Mouse (Mus musculus) limb, embryonic 11.5 days (tissue): ENCODE data around the gene Thbd. TPM values are rescaled to one million over a fixed set of nuclear protein-coding genes. Genes with fewer than 3 reads are reported as not detected.
A peak's percentile ranks its signal among the peaks of the same experiment; 100 is the strongest.

Source experiments
- ATAC-seq: fragments of 200-750 bp; cut with Nextera tagmentation; 2 replicates; pipeline ENCODE4 v1.8.0; 2017; ENCODE audit warnings: low read depth; ENCODE audit not compliant: insufficient number of reproducible peaks, low FRiP score, low TSS enrichment
- DNase-seq: peaks from one replicate; pipeline ENCODE4 v3.0.0-alpha.2; 2015; ENCODE audit warnings: low spot score
- H3K27ac ChIP-seq: fragments of 300-500 bp; sonication (generic); replicated peaks from 2 replicates; pipeline ENCODE4 v1.5.1; 2014; ENCODE audit warnings: low read depth, mild to moderate bottlenecking, low read length
- H3K27me3 ChIP-seq: fragments of 300-500 bp; sonication (generic); 2 replicates; pipeline ENCODE4 v1.6.1; 2014; ENCODE audit warnings: mild to moderate bottlenecking, low read length, mixed read lengths; ENCODE audit not compliant: control insufficient read depth, insufficient read depth
- H3K36me3 ChIP-seq: fragments of 300-500 bp; sonication (generic); 2 replicates; pipeline ENCODE4 v1.6.1; 2014; ENCODE audit warnings: mild to moderate bottlenecking, low read length, moderate library complexity, mixed read lengths; ENCODE audit not compliant: control insufficient read depth, insufficient read depth
- H3K4me1 ChIP-seq: fragments of 300-500 bp; sonication (generic); 2 replicates; pipeline ENCODE4 v1.6.1; 2014; ENCODE audit warnings: low read length, mixed read lengths; ENCODE audit not compliant: control insufficient read depth, insufficient read depth
- H3K4me2 ChIP-seq: fragments of 300-500 bp; sonication (generic); 2 replicates; pipeline ENCODE4 v1.6.1; 2014; ENCODE audit warnings: low read depth, mild to moderate bottlenecking, moderate library complexity; ENCODE audit not compliant: severe bottlenecking
- H3K4me3 ChIP-seq: fragments of 300-500 bp; sonication (generic); 2 replicates; pipeline ENCODE4 v1.5.1; 2014; ENCODE audit warnings: low read depth, low read length
- H3K9ac ChIP-seq: fragments of 300-500 bp; sonication (generic); 2 replicates; pipeline ENCODE4 v1.6.1; 2014; ENCODE audit warnings: mild to moderate bottlenecking, low read length
- H3K9me3 ChIP-seq: fragments of 300-500 bp; sonication (generic); 2 replicates; pipeline ENCODE4 v1.6.1; 2016; ENCODE audit warnings: low read length; ENCODE audit not compliant: control insufficient read depth
- whole genome bisulfite sequencing: fragments of 180-500 bp; shearing (Covaris S2); extraction: QIAGEN DNeasy Blood & Tissue Kit; methylation state at CpG from one replicate; pipeline ENCODE4 v1.1.7; 2014; 5-methylcytosine and 5-hydroxymethylcytosine counted together
- polyA plus RNA-seq: library from polyadenylated mRNA; unstranded; fragments of >200 nt; fragmentation: Nextera tagmentation; extraction: Ambion mirVana; gene quantifications from 2 replicates; pipeline ENCODE4 v1.2.1, GENCODE M21; 2014

Thbd gene
- polyA plus RNA-seq, 1 experiment from 2014 or later: 3.7 TPM

- Histone ChIP-seq H3K27ac (no peak overlapping the region), H3K4me1 (no peaks in the 10 kb centered on the region), H3K9me3 (no peaks in the 10 kb centered on the region), H3K36me3 (no peaks in the 10 kb centered on the region), H3K4me3 (no peak overlapping the region), H3K27me3 (no peaks in the 10 kb centered on the region), H3K9ac (no peak overlapping the region), H3K4me2 (no peak overlapping the region)
- ATAC-seq (no peak), DNase-seq (no peak)
- 72% methylated on average over 6 of the region's 6 CpGs for WGBS
Observed at GRCm38 (mm10) chr2:148387652-148388581, 20.1 kb downstream of the Thbd start.

GRCm38 (mm10) chr2:148386927-148387326 is 21.1 kb downstream of the Thbd start:
- ATAC-seq (no peak), DNase-seq (no peak)
- 90% methylated on average over 2 of the region's 2 CpGs for WGBS
- no peaks in the 10 kb centered on the region for H3K9me3 ChIP-seq
- no peak overlapping the region for H3K4me2 ChIP-seq
- H3K36me3 ChIP-seq: no peaks in the 10 kb centered on the region
- H3K4me1 ChIP-seq: no peaks in the 10 kb centered on the region
- no peak overlapping the region for H3K27ac ChIP-seq
- H3K9ac ChIP-seq: no peak overlapping the region
- no peaks in the 10 kb centered on the region for H3K27me3 ChIP-seq
- H3K4me3 ChIP-seq: no peak overlapping the region

- 60% methylated on average over 3 of the region's 3 CpGs for WGBS
- no peaks in the 10 kb centered on the region for H3K27me3 ChIP-seq
- H3K27ac ChIP-seq: no peak overlapping the region
- H3K4me2 ChIP-seq: no peak overlapping the region
- no peaks in the 10 kb centered on the region for H3K4me1 ChIP-seq
- H3K9me3 ChIP-seq: no peaks in the 10 kb centered on the region
- no peak overlapping the region for H3K9ac ChIP-seq
- H3K4me3 ChIP-seq: no peak overlapping the region
- no peak for DNase-seq
- H3K36me3 ChIP-seq: no peaks in the 10 kb centered on the region
- no peak for ATAC-seq
Observed at GRCm38 (mm10) chr2:148386476-148386875, 21.5 kb downstream of the Thbd start.

GRCm38 (mm10) chr2:148381076-148381475 is 26.9 kb downstream of the Thbd start:
- Histone ChIP-seq H3K9me3 (no peaks in the 10 kb centered on the region), H3K36me3 (no peaks in the 10 kb centered on the region), H3K27ac (no peak overlapping the region), H3K27me3 (no peaks in the 10 kb centered on the region), H3K4me1 (no peaks in the 10 kb centered on the region), H3K4me2 (no peak overlapping the region), H3K9ac (no peak overlapping the region), H3K4me3 (no peak overlapping the region)
- WGBS: 88% methylated on average over 2 of the region's 2 CpGs
- DNase-seq: no peak
- ATAC-seq: no peak

GRCm38 (mm10) chr2:148379899-148380413 is 28.0 kb downstream of the Thbd start:
- WGBS: 96% methylated on average over 1 of the region's 1 CpGs
- ATAC-seq (no peak), DNase-seq (no peak)
- Histone ChIP-seq H3K36me3 (no peaks in the 10 kb centered on the region), H3K9ac (no peak overlapping the region), H3K4me1 (no peaks in the 10 kb centered on the region), H3K27me3 (no peaks in the 10 kb centered on the region), H3K4me2 (no peak overlapping the region), H3K27ac (no peak overlapping the region), H3K9me3 (no peaks in the 10 kb centered on the region), H3K4me3 (no peak overlapping the region)

GRCm38 (mm10) chr2:148378817-148379342 is 29.1 kb downstream of the Thbd start:
- no peak for ATAC-seq

GRCm38 (mm10) chr2:148375326-148376150 is 32.5 kb downstream of the Thbd start:
- Histone ChIP-seq H3K4me1 (no peaks in the 10 kb centered on the region), H3K27ac (no peak overlapping the region), H3K4me2 (no peak overlapping the region), H3K4me3 (no peak overlapping the region), H3K36me3 (no peaks in the 10 kb centered on the region), H3K27me3 (no peaks in the 10 kb centered on the region), H3K9ac (no peak overlapping the region), H3K9me3 (no peaks in the 10 kb centered on the region)
- peak; percentile 74 for DNase-seq
- 76% methylated on average over 10 of the region's 10 CpGs for WGBS
- no peak for ATAC-seq

More at GRCm38 (mm10) chr2:148378817-148379342, 29.1 kb downstream of the Thbd start:
- no peaks in the 10 kb centered on the region for H3K9me3 ChIP-seq
- no peaks in the 10 kb centered on the region for H3K27me3 ChIP-seq
- H3K4me2 ChIP-seq: no peak overlapping the region
- no peaks in the 10 kb centered on the region for H3K36me3 ChIP-seq
- no peak for DNase-seq
- H3K27ac ChIP-seq: no peak overlapping the region
- no peaks in the 10 kb centered on the region for H3K4me1 ChIP-seq
- H3K9ac ChIP-seq: no peak overlapping the region
- 75% methylated on average over 1 of the region's 1 CpGs for WGBS
- H3K4me3 ChIP-seq: no peak overlapping the region

- no peaks in the 10 kb centered on the region for H3K9me3 ChIP-seq
- DNase-seq: no peak
- H3K4me3 ChIP-seq: no peak overlapping the region
- H3K9ac ChIP-seq: no peak overlapping the region
- ATAC-seq: no peak
- H3K4me2 ChIP-seq: no peak overlapping the region
- no peaks in the 10 kb centered on the region for H3K4me1 ChIP-seq
- WGBS: 54% methylated on average over 2 of the region's 2 CpGs
- no peaks in the 10 kb centered on the region for H3K36me3 ChIP-seq
- no peaks in the 10 kb centered on the region for H3K27me3 ChIP-seq
- no peak overlapping the region for H3K27ac ChIP-seq
Observed at GRCm38 (mm10) chr2:148373602-148374071, 34.4 kb downstream of the Thbd start.
